Mouse (Mus musculus) right cerebral cortex, postnatal 36 days (tissue): ENCODE measurements around the gene Vmn1r213.

Source experiments
- DNase-seq, 2 experiments: peaks; one replicate each; pipeline ENCODE4 v3.0.0; 2022; ENCODE audit warnings: low spot score in 2 of 2, mixed read lengths in 1 of 2

Vmn1r213 gene

GRCm38 (mm10) chr13:23007356-23007755, at the start of gene Vmn1r213:
TSS of gene Vmn1r213 (plus strand) at chr13:23007656.
- DNase-seq: no peak

- no peak for DNase-seq
These were observed 17.1 kb upstream of the Vmn1r213 start for GRCm38 (mm10) chr13:22990214-22990891.

- no peak for DNase-seq
These were observed 15.2 kb upstream of the Vmn1r213 start for GRCm38 (mm10) chr13:22992178-22992700.

- no peak for DNase-seq
These were observed 14.7 kb upstream of the Vmn1r213 start for GRCm38 (mm10) chr13:22992721-22993120.

GRCm38 (mm10) chr13:23018158-23018557, 10.7 kb downstream of the Vmn1r213 start:
- no peak for DNase-seq

GRCm38 (mm10) chr13:23024812-23025211, 17.4 kb downstream of the Vmn1r213 start:
- DNase-seq: no peak

- DNase-seq: no peak
These were observed 22.7 kb downstream of the Vmn1r213 start, which contains the start of gene Vmn1r214 for GRCm38 (mm10) chr13:23030118-23030517. TSS of gene Vmn1r214 (plus strand) at chr13:23030418.

GRCm38 (mm10) chr13:23057778-23058177, 50.3 kb downstream of the Vmn1r213 start:
- DNase-seq: no peak
